Mouse (Mus musculus) myocyte (in vitro differentiated cells): ENCODE measurements around the gene Polr2l. TPM values are rescaled to one million over a fixed set of nuclear protein-coding genes. Genes with fewer than 3 reads are reported as not detected.

ENCODE experiments used
- H3K27me3 ChIP-seq: one replicate; pipeline ENCODE4 v1.6.1; 2011; ENCODE audit not compliant: control insufficient read depth, insufficient read depth, insufficient read length
- H3K36me3 ChIP-seq: one replicate; pipeline ENCODE4 v1.6.1; 2011; ENCODE audit not compliant: control insufficient read depth, insufficient read depth
- H3K4me2 ChIP-seq: one replicate; pipeline ENCODE4 v1.6.1; 2011; ENCODE audit warnings: low read depth, control low read depth
- H3K4me3 ChIP-seq: one replicate; pipeline ENCODE4 v1.5.1; 2011; ENCODE audit warnings: mild to moderate bottlenecking, control low read depth, moderate library complexity
- H3K79me2 ChIP-seq: one replicate; pipeline ENCODE4 v1.6.1; 2011; ENCODE audit not compliant: control insufficient read depth, insufficient read depth
- H3ac ChIP-seq: one replicate; pipeline ENCODE4 v1.6.1; 2011; ENCODE audit not compliant: control insufficient read depth, insufficient read length
- CEBPB ChIP-seq: IDR thresholded peaks from 2 replicates; pipeline ENCODE4 v1.6.1; 2011; ENCODE audit warnings: mild to moderate bottlenecking, moderate library complexity; ENCODE audit not compliant: poor library complexity, insufficient read depth, severe bottlenecking
- E2F4 ChIP-seq: IDR thresholded peaks from one replicate; pipeline ENCODE4 v1.6.1; 2011; ENCODE audit warnings: mild to moderate bottlenecking, control low read depth, moderate library complexity; ENCODE audit not compliant: insufficient read depth
- MAX ChIP-seq: IDR thresholded peaks from one replicate; pipeline ENCODE4 v1.6.1; 2011; ENCODE audit warnings: low read depth, mild to moderate bottlenecking, control low read depth
- MYOD1 ChIP-seq, 3 experiments: IDR thresholded peaks; one replicate each; pipeline ENCODE4 v1.6.1; 2011; ENCODE audit warnings: control low read depth in 2 of 3, low read depth in 2 of 3, mild to moderate bottlenecking in 2 of 3, moderate library complexity in 1 of 3; ENCODE audit not compliant: insufficient read length in 2 of 3, control insufficient read depth in 1 of 3
- MYOG ChIP-seq, 3 experiments: IDR thresholded peaks; one replicate each; pipeline ENCODE4 v1.6.1; 2011; ENCODE audit warnings: control low read depth in 2 of 3, low read depth in 2 of 3, mild to moderate bottlenecking in 2 of 3; ENCODE audit not compliant: insufficient read length in 2 of 3, control insufficient read depth in 1 of 3, insufficient read depth in 1 of 3
- POLR2A ChIP-seq: IDR thresholded peaks from one replicate; pipeline ENCODE4 v1.6.1; 2011; ENCODE audit warnings: low read depth, mild to moderate bottlenecking, control low read depth, moderate library complexity; ENCODE audit not compliant: insufficient read length
- POLR2AphosphoS2 ChIP-seq: IDR thresholded peaks from one replicate; pipeline ENCODE4 v1.6.1; 2011; ENCODE audit warnings: low read depth, control low read depth; ENCODE audit not compliant: insufficient read length
- REST ChIP-seq: IDR thresholded peaks from one replicate; pipeline ENCODE4 v1.6.1; 2011; ENCODE audit warnings: mild to moderate bottlenecking, control low read depth, moderate library complexity; ENCODE audit not compliant: insufficient read depth, insufficient read length
- SRF ChIP-seq: IDR thresholded peaks from one replicate; pipeline ENCODE4 v1.6.1; 2011; ENCODE audit warnings: low read depth; ENCODE audit not compliant: control insufficient read depth, insufficient read length
- TCF12 ChIP-seq: IDR thresholded peaks from one replicate; pipeline ENCODE4 v1.6.1; 2011; ENCODE audit warnings: mild to moderate bottlenecking, control low read depth; ENCODE audit not compliant: poor library complexity, insufficient read depth, severe bottlenecking
- TCF3 ChIP-seq: IDR thresholded peaks from one replicate; pipeline ENCODE4 v1.6.1; 2011; ENCODE audit warnings: low read depth, control low read depth; ENCODE audit not compliant: insufficient read length
- USF1 ChIP-seq: IDR thresholded peaks from one replicate; pipeline ENCODE4 v1.6.1; 2011; ENCODE audit warnings: low read depth, mild to moderate bottlenecking, control low read depth, moderate library complexity
- polyA plus RNA-seq: library from polyadenylated mRNA; unstranded; fragments of >200 nt; fragmentation: generic; extraction: Trizol; gene quantifications from one replicate; pipeline ENCODE4 v1.2.1, GENCODE M21; 2012; ENCODE audit warnings: missing spikeins

Gene Polr2l
- polyA plus RNA-seq, 1 experiment: 95.1 TPM

- Histone ChIP-seq H3K27me3 (no peaks in the 10 kb centered on the region), H3K36me3 (no peaks in the 10 kb centered on the region), H3K79me2 (peaks cover 12% of the 10 kb centered on the region), H3ac (no peak overlapping the region), H3K4me2 (peak overlapping the region; percentile 88), H3K4me3 (peak overlapping the region; percentile 60)
- TF ChIP-seq SRF: no peak
- TF ChIP-seq CEBPB: no peak
- TF ChIP-seq POLR2AphosphoS2: no peak
- no peak for TF ChIP-seq POLR2A
- TF ChIP-seq MYOG (IDR thresholded peaks at IDR 0.05; ENCODE audit: control insufficient read depth in 1 of 3, insufficient read depth in 1 of 3, insufficient read length in 2 of 3, low read depth in 2 of 3): no peak
- TF ChIP-seq MYOD1 (IDR thresholded peaks at IDR 0.05; ENCODE audit: control insufficient read depth in 1 of 3, insufficient read length in 2 of 3, low read depth in 2 of 3): no peak
- no peak for TF ChIP-seq USF1
- TF ChIP-seq MAX: no peak
- TF ChIP-seq E2F4: no peak
- no peak for TF ChIP-seq TCF3
- TF ChIP-seq TCF12: no peak
- no peak for TF ChIP-seq REST
Observed at GRCm38 (mm10) chr7:141434464-141434863, 40.5 kb downstream of the Polr2l start.

- Histone ChIP-seq H3K36me3 (no peaks in the 10 kb centered on the region), H3K4me3 (peak overlapping the region; percentile 60), H3K27me3 (no peaks in the 10 kb centered on the region), H3ac (no peak overlapping the region), H3K79me2 (peaks cover 12% of the 10 kb centered on the region), H3K4me2 (peak overlapping the region; percentile 88)
- TF ChIP-seq USF1: no peak
- TF ChIP-seq E2F4: no peak
- no peak for TF ChIP-seq CEBPB
- TF ChIP-seq REST: no peak
- TF ChIP-seq MAX: no peak
- no peak for TF ChIP-seq TCF12
- TF ChIP-seq POLR2A: no peak
Observed at GRCm38 (mm10) chr7:141433517-141434400, 41.2 kb downstream of the Polr2l start.

GRCm38 (mm10) chr7:141432741-141433516 is 42.0 kb downstream of the Polr2l start:
- Histone ChIP-seq H3K27me3 (no peaks in the 10 kb centered on the region), H3K79me2 (peaks cover 12% of the 10 kb centered on the region), H3K4me3 (no peak overlapping the region), H3ac (no peak overlapping the region), H3K4me2 (no peak overlapping the region), H3K36me3 (no peaks in the 10 kb centered on the region)
- no peak for TF ChIP-seq POLR2A
- TF ChIP-seq E2F4: no peak
- no peak for TF ChIP-seq MYOG (IDR thresholded peaks at IDR 0.05; ENCODE audit: control insufficient read depth in 1 of 3, insufficient read depth in 1 of 3, insufficient read length in 2 of 3, low read depth in 2 of 3)
- TF ChIP-seq MAX: no peak
- no peak for TF ChIP-seq POLR2AphosphoS2
- TF ChIP-seq MYOD1 (IDR thresholded peaks at IDR 0.05; ENCODE audit: control insufficient read depth in 1 of 3, insufficient read length in 2 of 3, low read depth in 2 of 3): no peak

- no peak overlapping the region for H3ac ChIP-seq
- no peak overlapping the region for H3K4me3 ChIP-seq
- no peak for TF ChIP-seq TCF12
- no peak for TF ChIP-seq REST
- no peak for TF ChIP-seq SRF
- no peak for TF ChIP-seq POLR2A
- TF ChIP-seq CEBPB: no peak
- no peak for TF ChIP-seq POLR2AphosphoS2
- TF ChIP-seq USF1: no peak
- TF ChIP-seq MAX: no peak
- peak in 1 of 3 experiments; percentile 22 for TF ChIP-seq MYOG (IDR thresholded peaks at IDR 0.05; ENCODE audit: control insufficient read depth in 1 of 3, insufficient read depth in 1 of 3, insufficient read length in 2 of 3, low read depth in 2 of 3)
- no peak for TF ChIP-seq TCF3
- TF ChIP-seq MYOD1 (IDR thresholded peaks at IDR 0.05; ENCODE audit: control insufficient read depth in 1 of 3, insufficient read length in 2 of 3, low read depth in 2 of 3): peak in 1 of 3 experiments; percentile 27
- no peak for TF ChIP-seq E2F4
- H3K36me3 ChIP-seq: no peaks in the 10 kb centered on the region
- H3K4me2 ChIP-seq: no peak overlapping the region
- no peaks in the 10 kb centered on the region for H3K27me3 ChIP-seq
- peaks cover 12% of the 10 kb centered on the region for H3K79me2 ChIP-seq
Observed at GRCm38 (mm10) chr7:141432186-141432611, 42.7 kb downstream of the Polr2l start.
